Mouse (Mus musculus) myocyte (in vitro differentiated cells): Measurements from ENCODE around the gene Samd5. TPM values are rescaled to one million over a fixed set of nuclear protein-coding genes. Genes with fewer than 3 reads are reported as not detected.

Experiments used
- H3K27me3 ChIP-seq: one replicate; pipeline ENCODE4 v1.6.1; 2011; ENCODE audit not compliant: control insufficient read depth, insufficient read depth, insufficient read length
- H3K36me3 ChIP-seq: one replicate; pipeline ENCODE4 v1.6.1; 2011; ENCODE audit not compliant: control insufficient read depth, insufficient read depth
- H3K4me2 ChIP-seq: one replicate; pipeline ENCODE4 v1.6.1; 2011; ENCODE audit warnings: low read depth, control low read depth
- H3K4me3 ChIP-seq: one replicate; pipeline ENCODE4 v1.5.1; 2011; ENCODE audit warnings: mild to moderate bottlenecking, control low read depth, moderate library complexity
- H3K79me2 ChIP-seq: one replicate; pipeline ENCODE4 v1.6.1; 2011; ENCODE audit not compliant: control insufficient read depth, insufficient read depth
- H3ac ChIP-seq: one replicate; pipeline ENCODE4 v1.6.1; 2011; ENCODE audit not compliant: control insufficient read depth, insufficient read length
- CEBPB ChIP-seq: IDR thresholded peaks from 2 replicates; pipeline ENCODE4 v1.6.1; 2011; ENCODE audit warnings: mild to moderate bottlenecking, moderate library complexity; ENCODE audit not compliant: poor library complexity, insufficient read depth, severe bottlenecking
- E2F4 ChIP-seq: IDR thresholded peaks from one replicate; pipeline ENCODE4 v1.6.1; 2011; ENCODE audit warnings: mild to moderate bottlenecking, control low read depth, moderate library complexity; ENCODE audit not compliant: insufficient read depth
- MAX ChIP-seq: IDR thresholded peaks from one replicate; pipeline ENCODE4 v1.6.1; 2011; ENCODE audit warnings: low read depth, mild to moderate bottlenecking, control low read depth
- MYOD1 ChIP-seq, 3 experiments: IDR thresholded peaks; one replicate each; pipeline ENCODE4 v1.6.1; 2011; ENCODE audit warnings: control low read depth in 2 of 3, low read depth in 2 of 3, mild to moderate bottlenecking in 2 of 3, moderate library complexity in 1 of 3; ENCODE audit not compliant: insufficient read length in 2 of 3, control insufficient read depth in 1 of 3
- MYOG ChIP-seq, 3 experiments: IDR thresholded peaks; one replicate each; pipeline ENCODE4 v1.6.1; 2011; ENCODE audit warnings: control low read depth in 2 of 3, low read depth in 2 of 3, mild to moderate bottlenecking in 2 of 3; ENCODE audit not compliant: insufficient read length in 2 of 3, control insufficient read depth in 1 of 3, insufficient read depth in 1 of 3
- POLR2A ChIP-seq: IDR thresholded peaks from one replicate; pipeline ENCODE4 v1.6.1; 2011; ENCODE audit warnings: low read depth, mild to moderate bottlenecking, control low read depth, moderate library complexity; ENCODE audit not compliant: insufficient read length
- POLR2AphosphoS2 ChIP-seq: IDR thresholded peaks from one replicate; pipeline ENCODE4 v1.6.1; 2011; ENCODE audit warnings: low read depth, control low read depth; ENCODE audit not compliant: insufficient read length
- REST ChIP-seq: IDR thresholded peaks from one replicate; pipeline ENCODE4 v1.6.1; 2011; ENCODE audit warnings: mild to moderate bottlenecking, control low read depth, moderate library complexity; ENCODE audit not compliant: insufficient read depth, insufficient read length
- SRF ChIP-seq: IDR thresholded peaks from one replicate; pipeline ENCODE4 v1.6.1; 2011; ENCODE audit warnings: low read depth; ENCODE audit not compliant: control insufficient read depth, insufficient read length
- TCF12 ChIP-seq: IDR thresholded peaks from one replicate; pipeline ENCODE4 v1.6.1; 2011; ENCODE audit warnings: mild to moderate bottlenecking, control low read depth; ENCODE audit not compliant: poor library complexity, insufficient read depth, severe bottlenecking
- TCF3 ChIP-seq: IDR thresholded peaks from one replicate; pipeline ENCODE4 v1.6.1; 2011; ENCODE audit warnings: low read depth, control low read depth; ENCODE audit not compliant: insufficient read length
- USF1 ChIP-seq: IDR thresholded peaks from one replicate; pipeline ENCODE4 v1.6.1; 2011; ENCODE audit warnings: low read depth, mild to moderate bottlenecking, control low read depth, moderate library complexity
- polyA plus RNA-seq: library from polyadenylated mRNA; unstranded; fragments of >200 nt; fragmentation: generic; extraction: Trizol; gene quantifications from one replicate; pipeline ENCODE4 v1.2.1, GENCODE M21; 2012; ENCODE audit warnings: missing spikeins

The Samd5 gene
- polyA plus RNA-seq, 1 experiment = not detected

DNA sequence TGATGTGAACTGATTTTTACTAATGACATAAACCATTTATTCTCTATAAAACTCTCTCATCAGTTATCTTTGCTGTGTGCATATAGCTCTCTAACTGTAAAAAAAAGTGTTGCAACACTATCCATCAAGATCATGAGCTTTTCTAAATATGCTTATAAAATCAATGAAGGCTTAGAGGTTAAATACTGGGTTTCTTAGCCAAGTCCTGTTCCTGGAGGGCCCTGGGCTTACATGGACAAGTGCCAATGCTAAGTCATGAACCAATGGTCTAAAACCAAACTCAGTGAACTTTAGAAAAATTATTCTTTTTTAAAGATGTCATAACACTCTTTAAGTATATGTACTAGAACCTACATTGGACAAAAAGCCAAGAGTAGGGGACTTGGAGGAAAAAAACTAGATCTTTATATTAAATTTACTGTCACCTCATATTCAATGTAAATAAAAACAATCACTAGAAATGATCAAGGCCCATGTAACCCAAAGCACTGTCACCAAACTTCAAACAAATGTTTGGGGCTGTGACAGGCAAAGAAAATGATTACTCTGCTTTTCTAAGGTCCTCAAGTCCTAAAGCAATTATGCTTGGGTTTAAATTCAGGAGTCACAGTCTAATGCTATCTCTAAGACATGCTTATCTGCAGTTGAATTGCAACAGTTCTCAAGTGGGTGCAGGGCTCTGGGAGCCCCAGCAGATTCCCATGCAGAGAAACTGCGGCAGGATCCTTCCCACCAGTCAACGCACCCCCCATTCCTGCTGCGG, 52.9 kb downstream of the Samd5 start:
- no peak overlapping the region for H3K4me2 ChIP-seq
- no peak overlapping the region for H3K4me3 ChIP-seq
- TF ChIP-seq USF1 (no peak), CEBPB (no peak), SRF (no peak), MAX (no peak), POLR2AphosphoS2 (no peak), TCF12 (no peak), MYOG (IDR thresholded peaks at IDR 0.05; ENCODE audit: control insufficient read depth in 1 of 3, insufficient read depth in 1 of 3, insufficient read length in 2 of 3, low read depth in 2 of 3) (no peak), REST (no peak), TCF3 (no peak), MYOD1 (IDR thresholded peaks at IDR 0.05; ENCODE audit: control insufficient read depth in 1 of 3, insufficient read length in 2 of 3, low read depth in 2 of 3) (no peak), POLR2A (no peak)
- no peak overlapping the region for H3ac ChIP-seq
- H3K36me3 ChIP-seq = no peaks in the 10 kb centered on the region
- no peaks in the 10 kb centered on the region for H3K27me3 ChIP-seq
- no peaks in the 10 kb centered on the region for H3K79me2 ChIP-seq

DNA sequence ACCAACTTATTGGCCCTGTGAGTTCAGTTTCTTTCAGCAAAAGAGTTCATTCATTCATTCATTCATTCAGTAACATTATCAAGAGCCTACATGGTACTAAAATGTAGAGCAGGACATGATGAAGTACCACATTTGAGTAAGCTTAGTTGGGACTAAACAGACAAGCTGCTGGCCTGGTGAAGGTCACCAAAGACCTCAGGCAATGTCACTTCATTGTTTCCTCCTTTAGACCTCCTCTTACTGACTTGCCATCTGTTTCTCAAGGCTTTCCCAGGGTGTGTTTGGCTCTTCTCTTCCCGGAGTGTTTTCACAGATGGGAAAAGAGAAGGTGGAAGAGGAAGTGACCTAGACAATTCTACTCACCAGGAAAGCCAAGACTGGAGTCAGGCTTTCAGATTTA, 54.0 kb downstream of the Samd5 start:
- Histone ChIP-seq H3K27me3 (no peaks in the 10 kb centered on the region), H3K36me3 (no peaks in the 10 kb centered on the region), H3K4me3 (no peak overlapping the region), H3ac (no peak overlapping the region), H3K79me2 (no peaks in the 10 kb centered on the region), H3K4me2 (no peak overlapping the region)
- TF ChIP-seq MYOG (IDR thresholded peaks at IDR 0.05; ENCODE audit: control insufficient read depth in 1 of 3, insufficient read depth in 1 of 3, insufficient read length in 2 of 3, low read depth in 2 of 3) (no peak), TCF12 (no peak), POLR2AphosphoS2 (no peak), MAX (no peak), SRF (no peak), CEBPB (no peak), TCF3 (no peak), USF1 (no peak), E2F4 (no peak), REST (no peak), POLR2A (no peak), MYOD1 (IDR thresholded peaks at IDR 0.05; ENCODE audit: control insufficient read depth in 1 of 3, insufficient read length in 2 of 3, low read depth in 2 of 3) (no peak)

DNA sequence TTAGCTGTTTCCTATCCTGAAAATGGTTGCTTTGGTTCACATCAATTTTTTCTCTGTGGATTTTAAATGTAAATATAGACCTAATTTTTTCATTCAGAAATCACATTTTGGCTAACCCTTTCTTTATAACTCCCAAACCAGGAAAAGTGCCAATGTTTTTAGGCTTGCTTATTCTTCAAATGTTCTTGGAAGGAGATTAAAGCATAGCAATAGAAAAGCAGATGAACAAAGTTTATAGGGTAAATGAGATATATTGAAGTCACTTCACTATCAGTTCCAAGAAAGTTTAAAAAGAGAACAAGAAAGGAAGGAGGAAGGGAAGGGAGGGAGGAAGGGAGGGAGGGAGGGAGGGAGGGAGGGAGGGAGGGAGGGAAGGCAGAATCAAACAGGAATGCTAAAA, 60.0 kb downstream of the Samd5 start:
- H3K4me2 ChIP-seq = no peak overlapping the region
- no peaks in the 10 kb centered on the region for H3K27me3 ChIP-seq
- no peaks in the 10 kb centered on the region for H3K79me2 ChIP-seq
- H3K4me3 ChIP-seq = no peak overlapping the region
- no peak overlapping the region for H3ac ChIP-seq
- H3K36me3 ChIP-seq = no peaks in the 10 kb centered on the region
- TF ChIP-seq MAX (no peak), REST (no peak), MYOG (IDR thresholded peaks at IDR 0.05; ENCODE audit: control insufficient read depth in 1 of 3, insufficient read depth in 1 of 3, insufficient read length in 2 of 3, low read depth in 2 of 3) (no peak), E2F4 (no peak), SRF (no peak), MYOD1 (IDR thresholded peaks at IDR 0.05; ENCODE audit: control insufficient read depth in 1 of 3, insufficient read length in 2 of 3, low read depth in 2 of 3) (no peak), POLR2A (no peak), POLR2AphosphoS2 (no peak), USF1 (no peak), TCF3 (no peak), CEBPB (no peak), TCF12 (no peak)

DNA sequence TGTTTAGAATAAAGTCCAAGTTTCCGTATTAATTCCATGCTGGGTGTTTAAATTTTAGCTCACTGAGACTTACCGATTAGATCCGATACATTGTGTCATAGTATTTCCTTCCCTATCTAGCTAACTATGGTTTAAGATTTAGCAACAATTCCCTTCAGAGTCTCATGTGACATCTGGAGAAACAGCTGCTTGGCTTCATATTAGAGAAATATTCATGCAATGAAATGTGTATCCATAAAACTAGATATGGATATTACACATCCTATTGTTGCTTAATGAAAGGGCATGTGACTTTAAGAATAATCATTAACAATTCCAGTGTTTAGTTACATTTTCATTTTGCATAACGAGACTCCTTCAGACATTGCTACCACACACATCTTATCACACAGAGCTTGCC, 66.2 kb downstream of the Samd5 start:
- Histone ChIP-seq H3K4me2 (no peak overlapping the region), H3K4me3 (no peak overlapping the region), H3ac (no peak overlapping the region), H3K79me2 (no peaks in the 10 kb centered on the region), H3K27me3 (no peaks in the 10 kb centered on the region), H3K36me3 (no peaks in the 10 kb centered on the region)
- TF ChIP-seq POLR2A (no peak), USF1 (no peak), TCF3 (no peak), SRF (no peak), CEBPB (no peak), MYOG (IDR thresholded peaks at IDR 0.05; ENCODE audit: control insufficient read depth in 1 of 3, insufficient read depth in 1 of 3, insufficient read length in 2 of 3, low read depth in 2 of 3) (no peak), REST (no peak), E2F4 (no peak), MYOD1 (IDR thresholded peaks at IDR 0.05; ENCODE audit: control insufficient read depth in 1 of 3, insufficient read length in 2 of 3, low read depth in 2 of 3) (no peak), TCF12 (no peak), POLR2AphosphoS2 (no peak), MAX (no peak)
